Mouse (Mus musculus): ENCODE results near the gene Clgn. TPM values are rescaled to one million over a fixed set of nuclear protein-coding genes. Genes with fewer than 3 reads are reported as not detected.

Gene Clgn
- total RNA-seq (2023; ENCODE audit: inconsistent age), result not detected in 4 replicates

DNA sequence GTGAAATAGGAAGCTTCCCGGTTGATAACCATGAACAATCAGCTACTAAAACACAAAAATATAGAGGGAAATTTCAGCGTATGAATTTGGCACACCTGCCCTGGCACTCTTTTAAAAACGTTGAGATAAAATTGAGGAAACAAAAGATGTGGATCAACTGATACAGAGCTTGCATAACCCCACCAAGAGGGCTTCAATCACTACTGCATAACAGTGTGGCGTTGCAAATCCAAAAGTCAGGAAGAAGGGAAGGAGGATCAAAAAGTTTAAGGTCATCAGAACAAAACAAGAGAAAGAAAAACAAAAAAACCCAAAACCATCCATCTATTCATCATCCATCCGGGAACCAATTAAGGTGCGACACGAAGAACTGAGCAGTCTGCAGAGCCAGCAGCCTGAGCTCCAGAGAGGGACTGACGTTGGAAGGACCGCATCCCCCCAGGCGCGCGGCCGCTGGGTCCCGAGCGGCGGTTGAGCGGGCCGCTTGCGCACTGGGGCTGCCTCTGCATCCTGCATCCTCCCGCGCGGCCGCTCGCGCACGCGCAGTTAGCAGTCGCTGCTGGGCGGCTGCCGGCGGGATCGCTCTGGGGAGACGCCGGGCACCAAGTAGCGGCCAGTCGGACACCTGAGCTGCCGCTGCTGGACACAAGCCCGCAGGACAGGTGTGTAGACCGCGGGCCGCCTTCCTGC, at the start of gene Clgn:
Clgn (plus strand) TSS at position 552 of the 690 bp plus-strand sequence.

DNA sequence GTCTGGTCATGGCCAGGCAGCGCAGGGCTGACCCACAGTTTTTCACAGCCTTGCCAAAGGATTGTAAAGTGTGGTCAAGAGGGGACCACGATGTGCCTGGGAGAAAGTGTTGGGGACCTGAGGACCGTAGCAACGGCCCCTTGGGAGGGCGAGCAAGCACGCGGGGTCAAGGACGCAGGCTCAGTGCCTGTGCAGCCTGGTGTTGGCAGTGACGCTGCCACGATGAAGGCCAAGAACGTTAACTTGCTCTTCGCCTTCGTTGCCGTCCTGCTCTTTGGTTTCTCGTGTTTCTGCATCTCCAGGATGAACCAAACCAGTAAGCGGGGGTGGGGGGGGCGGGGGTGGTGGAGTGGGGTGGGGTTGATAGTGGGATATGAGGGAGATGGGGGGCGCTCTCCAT, 41.4 kb upstream of the Clgn start, which contains the start of gene Mgat4d:
Mgat4d (plus strand) TSS at position 209 of the 400 bp plus-strand sequence.

DNA sequence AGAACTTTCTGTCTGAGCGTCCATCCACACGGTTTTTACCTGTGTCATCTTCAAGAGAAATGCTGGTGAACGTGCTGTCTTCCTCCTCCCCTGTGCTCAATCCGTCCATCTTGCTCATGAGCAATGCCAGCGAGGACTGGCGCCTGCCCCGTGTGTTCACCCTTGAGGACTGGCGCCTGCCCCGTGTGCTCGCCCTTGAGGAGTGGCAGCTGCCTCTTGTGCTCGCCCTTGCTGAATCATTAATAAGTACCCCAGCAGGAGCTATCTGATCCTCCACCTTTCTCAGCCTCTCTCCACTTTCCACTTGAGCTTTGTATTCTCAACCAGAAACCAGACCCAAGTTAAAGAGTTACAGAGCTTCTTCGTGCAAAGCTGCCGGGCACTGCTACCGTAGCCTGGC, 68.6 kb downstream of the Clgn start, which contains the start of gene Scoc:
Scoc (minus strand) TSS at position 170 of the 400 bp plus-strand sequence.

Other genes starting within 250 kb of the Clgn start
- gene Tbc1d9, start 224.5 kb upstream of the Clgn start, total RNA-seq (2023; ENCODE audit: inconsistent age), result 7.1 to 9.1 TPM (median 7.6 TPM) in 4 replicates
- gene Gm10645, start 223.7 kb upstream of the Clgn start, total RNA-seq (2023; ENCODE audit: inconsistent age), result 0.48 to 1.7 TPM (median 1.0 TPM) in 3 of 4 replicates, not detected in the other
- not detected in 4 replicates for gene Ucp1, start 99.5 kb upstream of the Clgn start, total RNA-seq (2023; ENCODE audit: inconsistent age)
- gene Elmod2, start 57.4 kb upstream of the Clgn start, total RNA-seq (2023; ENCODE audit: inconsistent age), result 10.8 to 16.8 TPM (median 13.8 TPM) in 4 replicates
- gene Mgat4d, start 41.4 kb upstream of the Clgn start, total RNA-seq (2023; ENCODE audit: inconsistent age), result not detected in 4 replicates
- 16.4 to 22.8 TPM (median 21.1 TPM) in 4 replicates for gene Scoc, start 68.5 kb downstream of the Clgn start, total RNA-seq (2023; ENCODE audit: inconsistent age)
- not detected in 4 replicates for gene Olfr370, start 145.9 kb downstream of the Clgn start, total RNA-seq (2023; ENCODE audit: inconsistent age)
- 78.6 to 95.9 TPM (median 83.3 TPM) in 4 replicates for gene Ndufb7, start 176.8 kb downstream of the Clgn start, total RNA-seq (2023; ENCODE audit: inconsistent age)
- 184 to 225 TPM (median 220 TPM) in 4 replicates for gene Tecr, start 218.1 kb downstream of the Clgn start, total RNA-seq (2023; ENCODE audit: inconsistent age)
- 88.1 to 108 TPM (median 91.7 TPM) in 4 replicates for gene Dnajb1, start 218.3 kb downstream of the Clgn start, total RNA-seq (2023; ENCODE audit: inconsistent age)